Mouse (Mus musculus) megakaryocyte, embryonic 14.5 days (primary cell): ENCODE measurements around the gene Ptger3. TPM values are rescaled to one million over a fixed set of nuclear protein-coding genes. Genes with fewer than 3 reads are reported as not detected.

ENCODE experiments used
- H3K27me3 ChIP-seq: replicated peaks from 2 replicates; pipeline ENCODE3; 2012; ENCODE audit warnings: inconsistent platforms
- H3K36me3 ChIP-seq: replicated peaks from 2 replicates; pipeline ENCODE3; 2012; ENCODE audit warnings: low read length, inconsistent platforms, mixed read lengths
- H3K4me1 ChIP-seq: 2 replicates; pipeline ENCODE4 v1.6.1; 2012; ENCODE audit warnings: inconsistent platforms
- H3K4me3 ChIP-seq: replicated peaks from 2 replicates; pipeline ENCODE3; 2012; ENCODE audit warnings: moderate library complexity, mild to moderate bottlenecking, inconsistent platforms
- H3K9me3 ChIP-seq: 2 replicates; pipeline ENCODE4 v1.6.1; 2012; ENCODE audit warnings: inconsistent platforms
- FLI1 ChIP-seq: IDR thresholded peaks from 2 replicates; pipeline ENCODE4 v1.6.1; 2012; ENCODE audit warnings: low read length, inconsistent platforms, mixed read lengths
- GATA1 ChIP-seq: IDR thresholded peaks from 3 replicates; pipeline ENCODE4 v1.6.1; 2012; ENCODE audit warnings: mixed read lengths, low read length, inconsistent platforms, borderline replicate concordance
- polyA plus RNA-seq: library from polyadenylated mRNA; stranded (reverse); fragments of >175 nt; gene quantifications from 2 replicates; pipeline ENCODE4 v1.2.3, GENCODE M21; 2012; ENCODE audit warnings: low replicate concordance; ENCODE audit not compliant: insufficient read depth

The Ptger3 gene
- polyA plus RNA-seq, 1 experiment = 48.8 TPM

- TF ChIP-seq GATA1 (no peak), FLI1 (no peak)
- Histone ChIP-seq H3K36me3 (peaks cover 4% of the 10 kb centered on the region), H3K4me1 (peaks cover 46% of the 10 kb centered on the region), H3K27me3 (no peaks in the 10 kb centered on the region), H3K9me3 (no peaks in the 10 kb centered on the region), H3K4me3 (peak overlapping the region; percentile 50)
These were observed 1.5 kb upstream of the Ptger3 start for GRCm38 (mm10) chr3:157565196-157565595.

- Histone ChIP-seq H3K27me3 (no peaks in the 10 kb centered on the region), H3K4me1 (peaks cover 71% of the 10 kb centered on the region), H3K9me3 (no peaks in the 10 kb centered on the region), H3K36me3 (peaks cover 19% of the 10 kb centered on the region), H3K4me3 (peak overlapping the region; percentile 100)
- TF ChIP-seq GATA1 (no peak), FLI1 (no peak)
These were observed 957 bp downstream of the Ptger3 start for GRCm38 (mm10) chr3:157567566-157568132.

GRCm38 (mm10) chr3:157572011-157572410, 5.3 kb downstream of the Ptger3 start:
- Histone ChIP-seq H3K36me3 (peaks cover 31% of the 10 kb centered on the region), H3K4me1 (peaks cover 94% of the 10 kb centered on the region), H3K9me3 (no peaks in the 10 kb centered on the region), H3K27me3 (no peaks in the 10 kb centered on the region), H3K4me3 (peak overlapping the region; percentile 89)
- TF ChIP-seq FLI1 = no peak
- no peak for TF ChIP-seq GATA1

- Histone ChIP-seq H3K36me3 (peaks cover 24% of the 10 kb centered on the region), H3K27me3 (no peaks in the 10 kb centered on the region), H3K4me3 (peak overlapping the region; percentile 89), H3K9me3 (no peaks in the 10 kb centered on the region), H3K4me1 (peaks cover 98% of the 10 kb centered on the region)
- TF ChIP-seq FLI1 (peak; percentile 74; the same call in 1 of the 2 replicates), GATA1 (peak; percentile 61; the same call in 1 of the 3 replicates)
These were observed 9.0 kb downstream of the Ptger3 start for GRCm38 (mm10) chr3:157575441-157576342.

GRCm38 (mm10) chr3:157576343-157576722, 9.6 kb downstream of the Ptger3 start:
- TF ChIP-seq FLI1 (no peak), GATA1 (no peak)
- Histone ChIP-seq H3K27me3 (no peaks in the 10 kb centered on the region), H3K4me3 (peak overlapping the region; percentile 89), H3K36me3 (peaks cover 21% of the 10 kb centered on the region), H3K4me1 (peaks cover 98% of the 10 kb centered on the region), H3K9me3 (no peaks in the 10 kb centered on the region)

DNA sequence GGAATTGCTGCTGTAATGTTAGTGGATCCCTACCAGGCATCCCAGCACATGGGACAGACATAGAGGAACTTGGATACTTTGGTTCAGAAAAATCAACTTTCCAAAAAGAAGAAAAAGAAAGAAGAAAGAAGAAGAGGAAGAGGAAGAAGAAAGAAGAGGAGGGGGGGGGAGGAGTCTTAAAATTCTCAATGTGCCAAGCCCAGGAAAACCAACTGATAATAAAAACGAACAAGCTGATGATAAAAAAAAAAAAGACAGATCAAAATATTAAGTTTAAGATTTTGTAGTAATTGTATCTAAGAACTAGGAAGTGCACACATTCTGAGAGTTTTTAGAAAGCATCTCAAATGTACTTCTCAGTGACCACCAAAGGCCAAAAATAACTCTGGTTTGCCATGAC, 10.2 kb downstream of the Ptger3 start:
- Histone ChIP-seq H3K36me3 (peaks cover 21% of the 10 kb centered on the region), H3K27me3 (no peaks in the 10 kb centered on the region), H3K9me3 (no peaks in the 10 kb centered on the region), H3K4me1 (peaks cover 98% of the 10 kb centered on the region), H3K4me3 (peak overlapping the region; percentile 89)
- no peak for TF ChIP-seq FLI1
- no peak for TF ChIP-seq GATA1

DNA sequence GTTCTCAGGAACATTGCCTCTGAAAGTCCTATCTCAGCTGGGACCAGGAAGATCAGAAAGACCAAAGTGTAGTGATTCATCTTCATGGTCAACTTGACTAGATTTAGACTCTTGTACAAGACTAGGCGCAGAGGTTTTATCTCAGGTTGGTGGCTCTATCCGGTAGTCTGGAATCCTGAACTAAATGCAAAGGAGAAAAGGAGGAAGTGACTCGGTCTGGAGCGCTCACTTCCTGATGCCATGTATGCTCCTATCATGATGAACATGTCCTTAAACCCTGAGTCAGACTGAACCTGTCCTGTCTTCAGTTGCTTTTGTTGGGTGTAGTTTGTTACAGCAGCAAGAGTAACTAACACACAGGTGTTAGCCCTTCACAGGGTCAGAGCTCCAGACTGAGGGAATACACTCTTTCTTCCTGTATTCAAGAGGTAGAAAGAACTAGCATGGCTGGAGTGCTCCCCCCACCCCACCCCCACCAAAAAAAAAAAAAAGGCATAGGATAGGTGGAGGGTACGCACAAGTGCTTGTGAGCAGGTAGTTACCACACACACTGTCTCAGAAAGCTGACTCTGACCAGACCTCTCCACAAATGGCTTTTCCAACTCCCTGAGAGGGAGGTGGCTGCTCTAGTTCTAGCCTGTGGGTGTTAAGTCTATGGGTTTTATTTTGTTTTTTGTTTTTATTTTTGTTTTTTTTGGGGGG, 11.9 kb downstream of the Ptger3 start:
- TF ChIP-seq FLI1 = no peak
- TF ChIP-seq GATA1 = no peak
- Histone ChIP-seq H3K4me1 (peaks cover 96% of the 10 kb centered on the region), H3K36me3 (peaks cover 23% of the 10 kb centered on the region)

GRCm38 (mm10) chr3:157579376-157579775, 12.7 kb downstream of the Ptger3 start:
- TF ChIP-seq GATA1 (no peak), FLI1 (no peak)
- Histone ChIP-seq H3K27me3 (no peaks in the 10 kb centered on the region), H3K4me1 (peaks cover 96% of the 10 kb centered on the region), H3K9me3 (no peaks in the 10 kb centered on the region), H3K4me3 (no peak overlapping the region), H3K36me3 (peaks cover 20% of the 10 kb centered on the region)

More for the DNA sequence above, 11.9 kb downstream of the Ptger3 start:
- H3K4me3 ChIP-seq = peak overlapping the region; percentile 73
- H3K9me3 ChIP-seq = no peaks in the 10 kb centered on the region
- no peaks in the 10 kb centered on the region for H3K27me3 ChIP-seq

DNA sequence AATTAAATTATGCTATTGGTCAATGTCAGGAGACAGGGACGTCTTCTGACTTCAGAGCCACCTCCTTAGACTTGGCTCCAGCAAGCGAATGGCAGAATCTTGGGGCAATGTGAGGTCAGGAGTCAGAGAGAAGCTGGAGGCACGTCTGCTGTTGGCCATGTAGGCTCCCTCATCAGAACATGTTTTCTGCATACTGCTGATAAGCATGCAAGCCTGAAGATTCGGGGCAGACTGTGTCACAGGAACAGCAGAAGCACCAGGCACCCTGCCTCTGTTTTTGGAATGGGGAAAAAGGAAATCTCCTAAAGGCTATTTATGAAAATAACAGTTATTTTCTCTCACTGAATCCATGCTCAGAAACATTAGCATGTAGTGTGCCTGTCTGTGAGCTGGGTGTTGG, 13.6 kb downstream of the Ptger3 start:
- Histone ChIP-seq H3K36me3 (peaks cover 25% of the 10 kb centered on the region), H3K9me3 (no peaks in the 10 kb centered on the region), H3K4me1 (peaks cover 96% of the 10 kb centered on the region)

More for the DNA sequence above, 13.6 kb downstream of the Ptger3 start:
- TF ChIP-seq FLI1 (no peak), GATA1 (no peak)
- peak overlapping the region; percentile 48 for H3K4me3 ChIP-seq
- no peaks in the 10 kb centered on the region for H3K27me3 ChIP-seq
